Mouse (Mus musculus): ENCODE data around the gene Atp5b. TPM values are rescaled to one million over a fixed set of nuclear protein-coding genes. Genes with fewer than 3 reads are reported as not detected.

Atp5b gene
- polyA plus RNA-seq (2014; fragmentation: Nextera tagmentation; extraction: Ambion mirVana): 2,200 and 2,324 TPM in 2 replicates

DNA sequence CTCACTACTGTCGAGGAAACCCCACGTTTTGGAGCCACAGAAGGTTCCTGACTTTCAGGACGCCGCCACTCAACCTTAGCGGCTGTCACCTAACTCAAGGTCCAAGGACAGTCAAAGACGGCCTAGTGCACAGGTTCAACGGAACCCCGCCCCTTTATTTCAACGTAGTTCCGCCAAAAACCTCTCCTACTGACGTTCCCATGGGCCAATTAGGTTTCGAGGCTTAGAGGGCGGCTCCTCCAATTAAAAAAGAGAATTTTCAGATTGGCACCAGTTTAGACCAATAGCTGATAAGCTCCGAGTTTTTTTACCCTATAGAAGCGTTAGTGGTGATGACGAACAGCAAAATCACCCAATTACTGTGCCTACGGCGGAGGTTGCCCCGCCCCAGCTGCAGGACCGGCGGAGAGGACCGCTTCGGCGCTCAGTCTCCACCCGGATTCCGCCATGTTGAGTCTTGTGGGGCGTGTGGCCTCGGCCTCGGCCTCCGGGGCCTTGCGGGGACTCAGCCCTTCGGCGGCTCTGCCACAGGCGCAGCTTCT, at the start of gene Atp5b:
Gene Atp5b (plus strand): TSS at position 394 of the 542 bp plus-strand sequence.
- Histone ChIP-seq H3K4me3 (ENCODE audit: low read depth, low read length) (peak within 1 kb of the TSS; percentile 97), H3K36me3 (ENCODE audit: control insufficient read depth, insufficient read depth, low read length) (peaks cover 11% of the 10 kb centered on the region), H3K9ac (ENCODE audit: low read length) (peak within 1 kb of the TSS; percentile 98), H3K27me3 (ENCODE audit: control insufficient read depth, insufficient read depth, low read length) (no peaks in the 10 kb centered on the region), H3K4me1 (replicated peaks; ENCODE audit: control insufficient read depth, insufficient read depth, low read length) (peaks cover 3% of the 10 kb centered on the region; the same call in 1 of the 2 replicates), H3K9me3 (ENCODE audit: control insufficient read depth, low read length) (no peaks in the 10 kb centered on the region), H3K27ac (ENCODE audit: low read depth, low read length) (peak within 1 kb of the TSS; percentile 68; the same call in 1 of the 2 replicates), H3K4me2 (ENCODE audit: low read depth, low read length, severe bottlenecking) (peak within 1 kb of the TSS; percentile 73)
- ATAC-seq (replicated peaks; ENCODE audit: low FRiP score): peak; percentile 99
- peak; percentile 96 for DNase-seq (ENCODE audit: low spot score)
- under 1% methylated on average over 34 of the region's 34 CpGs for WGBS

DNA sequence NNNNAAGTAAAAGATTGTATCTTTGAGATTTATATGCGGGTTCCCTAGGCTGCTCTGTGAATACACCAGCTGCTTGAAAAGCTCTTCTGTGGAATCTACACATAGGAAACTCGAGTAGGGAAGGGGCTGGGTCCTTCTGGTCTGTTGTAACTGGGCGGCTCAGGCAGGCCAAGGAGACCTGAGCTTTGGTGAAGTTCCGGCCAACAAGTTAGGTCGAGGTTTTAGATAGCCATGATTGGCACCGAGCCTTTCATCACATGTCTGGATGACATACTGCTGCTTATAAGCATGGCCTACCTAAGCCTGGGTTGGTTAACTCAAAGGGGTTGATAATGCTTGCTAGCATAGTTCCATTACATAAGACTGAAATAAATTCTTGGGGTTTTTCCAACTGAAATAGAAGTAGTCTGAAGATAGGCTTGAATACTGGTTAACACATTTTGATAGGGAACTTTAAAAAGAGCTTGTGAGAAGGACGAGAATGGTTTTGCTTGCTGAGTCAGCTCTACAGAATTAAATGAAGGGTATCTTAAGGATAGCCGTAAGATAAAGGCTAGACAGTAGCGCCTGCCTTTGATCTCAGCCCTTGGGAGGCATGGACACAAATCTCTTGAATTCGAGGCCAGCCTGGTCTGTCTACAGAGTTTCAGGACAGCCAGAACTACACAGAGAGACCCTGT, 46.2 kb upstream of the Atp5b start:
- Histone ChIP-seq H3K36me3 (ENCODE audit: control insufficient read depth, insufficient read depth, low read length) (peaks cover 5% of the 10 kb centered on the region; the same call in 1 of the 2 replicates), H3K27ac (ENCODE audit: low read depth, low read length) (no peak overlapping the region), H3K9ac (ENCODE audit: low read length) (peak overlapping the region; percentile 100), H3K4me3 (ENCODE audit: low read depth, low read length) (peak overlapping the region; percentile 100), H3K4me2 (ENCODE audit: low read depth, low read length, severe bottlenecking) (peak overlapping the region; percentile 87), H3K9me3 (ENCODE audit: control insufficient read depth, low read length) (no peaks in the 10 kb centered on the region), H3K4me1 (replicated peaks; ENCODE audit: control insufficient read depth, insufficient read depth, low read length) (peaks cover 14% of the 10 kb centered on the region; the same call in 1 of the 2 replicates), H3K27me3 (ENCODE audit: control insufficient read depth, insufficient read depth, low read length) (no peaks in the 10 kb centered on the region)
- ATAC-seq (replicated peaks; ENCODE audit: low FRiP score) (no peak), DNase-seq (ENCODE audit: low spot score) (no peak)
- 5% methylated on average over 10 of the region's 10 CpGs for WGBS

DNA sequence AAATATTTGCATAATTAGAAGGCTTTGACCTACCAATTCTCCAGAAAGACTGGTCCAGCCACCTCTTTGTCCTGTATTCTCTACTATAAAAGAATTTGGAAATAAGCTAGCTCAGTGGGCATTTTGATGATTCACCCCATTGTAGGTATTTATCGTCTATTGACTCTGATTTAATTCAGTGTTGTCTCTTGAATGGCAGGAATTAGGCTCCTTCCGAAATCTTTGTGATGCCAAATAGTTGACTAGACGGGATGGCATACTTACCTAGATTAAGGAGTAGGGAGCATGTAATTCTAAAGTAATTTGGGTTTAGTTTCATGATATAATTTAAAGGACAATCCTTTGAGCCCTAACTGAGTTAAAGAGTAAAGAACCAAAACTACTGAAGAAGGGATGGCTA, 45.2 kb upstream of the Atp5b start:
- Histone ChIP-seq H3K27ac (ENCODE audit: low read depth, low read length) (no peak overlapping the region), H3K4me3 (ENCODE audit: low read depth, low read length) (no peak overlapping the region), H3K9me3 (ENCODE audit: control insufficient read depth, low read length) (no peaks in the 10 kb centered on the region), H3K36me3 (ENCODE audit: control insufficient read depth, insufficient read depth, low read length) (peaks cover 5% of the 10 kb centered on the region; the same call in 1 of the 2 replicates), H3K4me2 (ENCODE audit: low read depth, low read length, severe bottlenecking) (peak overlapping the region; percentile 15; the same call in 1 of the 2 replicates), H3K9ac (ENCODE audit: low read length) (peak overlapping the region; percentile 20; the same call in 1 of the 2 replicates), H3K27me3 (ENCODE audit: control insufficient read depth, insufficient read depth, low read length) (no peaks in the 10 kb centered on the region), H3K4me1 (replicated peaks; ENCODE audit: control insufficient read depth, insufficient read depth, low read length) (peaks cover 14% of the 10 kb centered on the region; the same call in 1 of the 2 replicates)
- ATAC-seq (replicated peaks; ENCODE audit: low FRiP score) (no peak), DNase-seq (ENCODE audit: low spot score) (no peak)
- WGBS: 62% methylated on average over 3 of the region's 3 CpGs

DNA sequence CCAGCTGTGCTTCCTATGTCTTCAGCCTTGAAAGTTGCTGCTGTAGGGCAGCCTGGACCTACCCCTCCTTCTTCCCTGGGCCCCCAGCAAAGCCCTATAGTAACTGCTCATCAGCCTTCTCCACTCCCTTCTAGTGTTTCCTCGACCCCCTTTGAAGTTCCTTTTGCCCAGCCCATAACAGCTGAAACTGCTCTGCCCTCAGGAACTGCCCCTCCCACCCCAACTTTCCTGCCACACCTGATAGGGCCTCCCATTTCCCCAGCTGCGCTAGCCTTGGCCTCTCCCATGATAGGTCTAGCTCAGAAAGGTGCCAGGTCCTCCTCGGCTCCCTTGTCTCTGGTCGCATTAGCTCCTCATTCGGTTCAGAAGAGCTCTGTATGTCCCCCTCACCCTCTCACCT, 43.9 kb upstream of the Atp5b start:
- H3K4me2 ChIP-seq (ENCODE audit: low read depth, low read length, severe bottlenecking): no peak overlapping the region
- H3K4me1 ChIP-seq (replicated peaks; ENCODE audit: control insufficient read depth, insufficient read depth, low read length): peaks cover 14% of the 10 kb centered on the region; the same call in 1 of the 2 replicates
- H3K9me3 ChIP-seq (ENCODE audit: control insufficient read depth, low read length): no peaks in the 10 kb centered on the region
- H3K9ac ChIP-seq (ENCODE audit: low read length): no peak overlapping the region
- ATAC-seq (replicated peaks; ENCODE audit: low FRiP score) (no peak), DNase-seq (ENCODE audit: low spot score) (no peak)
- H3K4me3 ChIP-seq (ENCODE audit: low read depth, low read length): no peak overlapping the region
- H3K27me3 ChIP-seq (ENCODE audit: control insufficient read depth, insufficient read depth, low read length): no peaks in the 10 kb centered on the region
- H3K36me3 ChIP-seq (ENCODE audit: control insufficient read depth, insufficient read depth, low read length): peaks cover 9% of the 10 kb centered on the region; the same call in 1 of the 2 replicates
- H3K27ac ChIP-seq (ENCODE audit: low read depth, low read length): no peak overlapping the region
- WGBS: 75% methylated on average over 5 of the region's 5 CpGs

GRCm38 (mm10) chr10:128039858-128040257, 43.2 kb upstream of the Atp5b start:
- Histone ChIP-seq H3K4me3 (ENCODE audit: low read depth, low read length) (no peak overlapping the region), H3K9ac (ENCODE audit: low read length) (no peak overlapping the region), H3K4me2 (ENCODE audit: low read depth, low read length, severe bottlenecking) (no peak overlapping the region), H3K27me3 (ENCODE audit: control insufficient read depth, insufficient read depth, low read length) (no peaks in the 10 kb centered on the region), H3K27ac (ENCODE audit: low read depth, low read length) (no peak overlapping the region), H3K4me1 (replicated peaks; ENCODE audit: control insufficient read depth, insufficient read depth, low read length) (peaks cover 10% of the 10 kb centered on the region; the same call in 1 of the 2 replicates), H3K36me3 (ENCODE audit: control insufficient read depth, insufficient read depth, low read length) (peaks cover 13% of the 10 kb centered on the region), H3K9me3 (ENCODE audit: control insufficient read depth, low read length) (no peaks in the 10 kb centered on the region)
- DNase-seq (ENCODE audit: low spot score): no peak
- ATAC-seq (replicated peaks; ENCODE audit: low FRiP score): no peak
- WGBS: 82% methylated on average over 3 of the region's 3 CpGs

DNA sequence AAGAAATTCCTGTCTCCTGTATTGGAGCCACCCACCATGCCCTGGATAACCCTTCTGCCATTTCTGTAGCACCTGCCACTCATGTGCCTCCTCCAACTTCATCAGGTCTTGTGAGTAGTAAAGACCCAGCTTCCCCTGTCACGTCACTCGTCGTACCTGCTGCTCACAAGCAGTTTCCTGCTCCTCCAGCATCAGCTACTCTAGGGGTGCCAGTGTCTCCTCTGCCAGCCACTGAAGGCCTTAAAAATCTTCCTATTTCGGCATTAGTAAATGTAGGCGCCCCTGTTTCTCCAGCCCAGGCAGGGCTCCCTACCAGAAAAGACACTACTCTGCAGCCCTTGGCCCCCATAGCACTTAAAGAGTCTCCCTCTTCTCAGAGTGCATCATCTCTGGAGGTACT, 42.8 kb upstream of the Atp5b start:
- Histone ChIP-seq H3K36me3 (ENCODE audit: control insufficient read depth, insufficient read depth, low read length) (peaks cover 13% of the 10 kb centered on the region), H3K4me3 (ENCODE audit: low read depth, low read length) (no peak overlapping the region)

DNA sequence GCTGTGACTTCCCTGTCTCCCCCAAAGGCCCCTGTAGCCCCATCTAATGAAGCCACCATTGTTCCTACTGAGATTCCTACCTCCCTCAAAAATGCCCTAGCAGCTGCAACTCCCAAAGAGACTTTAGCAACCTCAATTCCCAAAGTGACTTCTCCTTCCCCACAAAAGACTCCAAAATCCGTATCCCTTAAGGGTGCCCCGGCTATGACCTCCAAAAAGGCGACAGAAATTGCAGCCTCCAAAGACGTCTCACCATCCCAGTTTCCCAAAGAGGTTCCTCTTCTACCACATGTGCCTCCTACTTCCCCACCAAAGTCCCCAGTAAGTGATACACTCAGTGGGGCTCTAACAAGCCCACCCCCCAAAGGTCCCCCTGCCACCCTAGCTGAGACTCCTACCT, 41.4 kb upstream of the Atp5b start:
- ATAC-seq (replicated peaks; ENCODE audit: low FRiP score) (no peak), DNase-seq (ENCODE audit: low spot score) (no peak)
- H3K27me3 ChIP-seq (ENCODE audit: control insufficient read depth, insufficient read depth, low read length): no peaks in the 10 kb centered on the region
- H3K4me3 ChIP-seq (ENCODE audit: low read depth, low read length): no peak overlapping the region
- peaks cover 16% of the 10 kb centered on the region for H3K36me3 ChIP-seq (ENCODE audit: control insufficient read depth, insufficient read depth, low read length)
- peaks cover 10% of the 10 kb centered on the region; the same call in 1 of the 2 replicates for H3K4me1 ChIP-seq (replicated peaks; ENCODE audit: control insufficient read depth, insufficient read depth, low read length)
- H3K9me3 ChIP-seq (ENCODE audit: control insufficient read depth, low read length): no peaks in the 10 kb centered on the region
- no peak overlapping the region for H3K27ac ChIP-seq (ENCODE audit: low read depth, low read length)
- no peak overlapping the region for H3K4me2 ChIP-seq (ENCODE audit: low read depth, low read length, severe bottlenecking)
- H3K9ac ChIP-seq (ENCODE audit: low read length): no peak overlapping the region; the same call in 1 of the 2 replicates
- WGBS: 83% methylated on average over 4 of the region's 4 CpGs

More for the DNA sequence above, 42.8 kb upstream of the Atp5b start:
- Histone ChIP-seq H3K4me2 (ENCODE audit: low read depth, low read length, severe bottlenecking) (no peak overlapping the region), H3K9me3 (ENCODE audit: control insufficient read depth, low read length) (no peaks in the 10 kb centered on the region), H3K27ac (ENCODE audit: low read depth, low read length) (no peak overlapping the region), H3K9ac (ENCODE audit: low read length) (no peak overlapping the region), H3K4me1 (replicated peaks; ENCODE audit: control insufficient read depth, insufficient read depth, low read length) (peaks cover 10% of the 10 kb centered on the region; the same call in 1 of the 2 replicates), H3K27me3 (ENCODE audit: control insufficient read depth, insufficient read depth, low read length) (no peaks in the 10 kb centered on the region)
- 92% methylated on average over 5 of the region's 5 CpGs for WGBS
- no peak for ATAC-seq (replicated peaks; ENCODE audit: low FRiP score)
- DNase-seq (ENCODE audit: low spot score): no peak

DNA sequence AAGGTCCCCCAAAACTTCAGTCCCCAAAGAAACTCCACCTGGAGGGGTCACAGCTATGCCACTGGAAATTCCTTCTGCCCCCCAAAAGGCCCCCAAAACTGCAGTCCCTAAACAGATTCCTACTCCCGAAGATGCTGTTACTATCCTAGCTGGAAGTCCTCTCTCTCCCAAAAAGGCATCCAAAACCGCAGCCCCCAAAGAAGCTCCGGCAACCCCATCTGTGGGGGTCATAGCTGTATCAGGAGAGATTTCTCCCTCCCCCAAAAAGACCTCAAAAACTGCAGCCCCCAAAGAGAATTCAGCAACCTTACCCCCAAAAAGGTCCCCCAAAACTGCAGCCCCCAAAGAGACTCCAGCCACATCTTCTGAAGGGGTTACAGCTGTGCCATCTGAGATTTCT, 40.6 kb upstream of the Atp5b start:
- H3K27ac ChIP-seq (ENCODE audit: low read depth, low read length): no peak overlapping the region
- H3K36me3 ChIP-seq (ENCODE audit: control insufficient read depth, insufficient read depth, low read length): peaks cover 16% of the 10 kb centered on the region
- no peak overlapping the region for H3K4me2 ChIP-seq (ENCODE audit: low read depth, low read length, severe bottlenecking)
- ATAC-seq (replicated peaks; ENCODE audit: low FRiP score) (no peak), DNase-seq (ENCODE audit: low spot score) (no peak)
- peaks cover 8% of the 10 kb centered on the region; the same call in 1 of the 2 replicates for H3K4me1 ChIP-seq (replicated peaks; ENCODE audit: control insufficient read depth, insufficient read depth, low read length)
- no peaks in the 10 kb centered on the region for H3K9me3 ChIP-seq (ENCODE audit: control insufficient read depth, low read length)
- WGBS: 94% methylated on average over 3 of the region's 3 CpGs
- H3K9ac ChIP-seq (ENCODE audit: low read length): no peak overlapping the region
- H3K4me3 ChIP-seq (ENCODE audit: low read depth, low read length): no peak overlapping the region
- H3K27me3 ChIP-seq (ENCODE audit: control insufficient read depth, insufficient read depth, low read length): no peaks in the 10 kb centered on the region
